Mouse (Mus musculus) kidney, adult 2 months (tissue): ENCODE measurements at regions not wholly inside any gene's neighbourhood (a gene's known extent, or its start where the extent isn't known, plus 50 kb on each side); places are given as distances from the start of the nearest gene placed in this dataset.

Experiments used
- DNase-seq: peaks from one replicate; pipeline ENCODE4 v3.0.0; 2021
- H3K27ac ChIP-seq: fragments of 200-500 bp; 2 replicates; pipeline ENCODE4 v1.5.1; 2012; ENCODE audit warnings: low read depth, low read length, control low read depth, inconsistent platforms; ENCODE audit not compliant: insufficient read depth
- H3K27me3 ChIP-seq: fragments of 200-500 bp; replicated peaks from 2 replicates; pipeline ENCODE4 v1.6.1; 2012; ENCODE audit warnings: mild to moderate bottlenecking, moderate library complexity, low read length, inconsistent platforms; ENCODE audit not compliant: control insufficient read depth, insufficient read depth
- H3K36me3 ChIP-seq: fragments of 200-500 bp; 2 replicates; pipeline ENCODE4 v1.6.1; 2012; ENCODE audit warnings: mild to moderate bottlenecking, moderate library complexity, low read length, inconsistent platforms; ENCODE audit not compliant: control insufficient read depth, insufficient read depth
- H3K4me1 ChIP-seq: fragments of 200-500 bp; 2 replicates; pipeline ENCODE4 v1.6.1; 2011; ENCODE audit warnings: low read length; ENCODE audit not compliant: control insufficient read depth, insufficient read depth
- H3K4me3 ChIP-seq: fragments of 200-500 bp; 2 replicates; pipeline ENCODE4 v1.5.1; 2011; ENCODE audit warnings: mild to moderate bottlenecking, low read depth, low read length, control low read depth; ENCODE audit not compliant: insufficient read depth
- CTCF ChIP-seq: fragments of 200-500 bp; conservative IDR thresholded peaks from 2 replicates; pipeline ENCODE4 v1.5.1; 2011; ENCODE audit warnings: low read depth, mild to moderate bottlenecking, control low read depth, low read length, moderate library complexity, mixed read lengths; ENCODE audit not compliant: insufficient read depth, insufficient read length
- POLR2A ChIP-seq: fragments of 200-500 bp; IDR thresholded peaks from one replicate; pipeline ENCODE4 v1.6.1; 2011; ENCODE audit warnings: low read depth, low read length, control low read depth
- WGBS: fragments of 180-500 bp; shearing (Covaris S2); methylation state at CpG from one replicate; pipeline ENCODE4 v1.1.7; 2018; 5-methylcytosine and 5-hydroxymethylcytosine counted together

- Histone ChIP-seq H3K27ac (no peak overlapping the region), H3K4me1 (no peaks in the 10 kb centered on the region; the same call in 1 of the 2 replicates), H3K27me3 (no peaks in the 10 kb centered on the region), H3K36me3 (no peaks in the 10 kb centered on the region), H3K4me3 (no peak overlapping the region)
- TF ChIP-seq POLR2A (no peak), CTCF (no peak)
- DNase-seq, result no peak
- WGBS, result 64% methylated on average over 6 of the region's 6 CpGs
These were observed 130.8 kb downstream of the Pja1 start for GRCm38 (mm10) chrX:99340223-99340622.

GRCm38 (mm10) chrX:99339081-99339876 is 131.8 kb downstream of the Pja1 start:
- Histone ChIP-seq H3K4me1 (no peaks in the 10 kb centered on the region; the same call in 1 of the 2 replicates), H3K27me3 (no peaks in the 10 kb centered on the region), H3K4me3 (no peak overlapping the region), H3K36me3 (no peaks in the 10 kb centered on the region), H3K27ac (no peak overlapping the region)
- TF ChIP-seq POLR2A (no peak), CTCF (no peak)
- no peak for DNase-seq
- 54% methylated on average over 6 of the region's 9 CpGs for WGBS

- no peak overlapping the region for H3K4me3 ChIP-seq
- no peak overlapping the region for H3K27ac ChIP-seq
- no peaks in the 10 kb centered on the region for H3K36me3 ChIP-seq
- H3K27me3 ChIP-seq, result no peaks in the 10 kb centered on the region
- TF ChIP-seq CTCF (no peak), POLR2A (no peak)
- 72% methylated on average over 8 of the region's 8 CpGs for WGBS
- DNase-seq, result no peak
- H3K4me1 ChIP-seq, result no peaks in the 10 kb centered on the region; the same call in none of the 2 replicates
These were observed 134.2 kb downstream of the Pja1 start for GRCm38 (mm10) chrX:99336616-99337553.

GRCm38 (mm10) chrX:99335886-99336589 is 135.0 kb downstream of the Pja1 start:
- no peaks in the 10 kb centered on the region; the same call in none of the 2 replicates for H3K4me1 ChIP-seq
- H3K27ac ChIP-seq, result no peak overlapping the region
- H3K36me3 ChIP-seq, result no peaks in the 10 kb centered on the region
- TF ChIP-seq CTCF, result no peak
- TF ChIP-seq POLR2A, result no peak
- H3K4me3 ChIP-seq, result no peak overlapping the region
- WGBS, result 53% methylated on average over 8 of the region's 8 CpGs
- peak; percentile 34 for DNase-seq
- no peaks in the 10 kb centered on the region for H3K27me3 ChIP-seq

- no peak overlapping the region for H3K4me3 ChIP-seq
- H3K27ac ChIP-seq, result no peak overlapping the region
- peak; percentile 37 for DNase-seq
- H3K4me1 ChIP-seq, result no peaks in the 10 kb centered on the region; the same call in none of the 2 replicates
- no peak for TF ChIP-seq CTCF
- TF ChIP-seq POLR2A, result no peak
- H3K36me3 ChIP-seq, result no peaks in the 10 kb centered on the region
- no peaks in the 10 kb centered on the region for H3K27me3 ChIP-seq
- 27% methylated on average over 4 of the region's 4 CpGs for WGBS
These were observed 138.7 kb downstream of the Pja1 start for GRCm38 (mm10) chrX:99332457-99332770.

GRCm38 (mm10) chrX:99331764-99332456 is 139.2 kb downstream of the Pja1 start:
- 58% methylated on average over 9 of the region's 9 CpGs for WGBS
- TF ChIP-seq CTCF (no peak), POLR2A (no peak)

More at GRCm38 (mm10) chrX:99331764-99332456, 139.2 kb downstream of the Pja1 start:
- Histone ChIP-seq H3K27ac (no peak overlapping the region), H3K27me3 (no peaks in the 10 kb centered on the region), H3K4me3 (no peak overlapping the region), H3K36me3 (no peaks in the 10 kb centered on the region), H3K4me1 (no peaks in the 10 kb centered on the region; the same call in none of the 2 replicates)
- no peak for DNase-seq
